Mouse (Mus musculus): ENCODE results near the gene Nlrp4f.

The Nlrp4f gene

GRCm38 (mm10) chr13:65205877-65206276 is at the start of gene Nlrp4f:
TSS of gene Nlrp4f (minus strand) at chr13:65205977.
- DNase-seq (ENCODE audit: low spot score): no peak

GRCm38 (mm10) chr13:65243273-65243672 is 37.5 kb upstream of the Nlrp4f start:
- no peak for DNase-seq (ENCODE audit: low spot score)

GRCm38 (mm10) chr13:65242319-65242787 is 36.6 kb upstream of the Nlrp4f start:
- DNase-seq (ENCODE audit: low spot score): no peak

- no peak for DNase-seq (ENCODE audit: low spot score)
Observed at GRCm38 (mm10) chr13:65241627-65242318, 36.0 kb upstream of the Nlrp4f start.

GRCm38 (mm10) chr13:65241099-65241626 is 35.4 kb upstream of the Nlrp4f start:
- peak; percentile 92 for DNase-seq (ENCODE audit: low spot score)

- DNase-seq (ENCODE audit: low spot score): peak; percentile 97
Observed at GRCm38 (mm10) chr13:65240509-65241098, 34.8 kb upstream of the Nlrp4f start.

- DNase-seq (ENCODE audit: low spot score): no peak
Observed at GRCm38 (mm10) chr13:65237211-65237610, 31.4 kb upstream of the Nlrp4f start.

- DNase-seq (ENCODE audit: low spot score): no peak
Observed at GRCm38 (mm10) chr13:65226657-65227056, 20.9 kb upstream of the Nlrp4f start.

- no peak for DNase-seq (ENCODE audit: low spot score)
Observed at GRCm38 (mm10) chr13:65225945-65226344, 20.2 kb upstream of the Nlrp4f start.

- DNase-seq (ENCODE audit: low spot score): no peak
Observed at GRCm38 (mm10) chr13:65200667-65201066, 5.1 kb downstream of the Nlrp4f start.

GRCm38 (mm10) chr13:65176472-65177091 is 29.2 kb downstream of the Nlrp4f start:
- no peak for DNase-seq (ENCODE audit: low spot score)

GRCm38 (mm10) chr13:65175734-65176471 is 29.9 kb downstream of the Nlrp4f start:
- DNase-seq (ENCODE audit: low spot score): no peak

GRCm38 (mm10) chr13:65174102-65174501 is 31.7 kb downstream of the Nlrp4f start:
- no peak for DNase-seq (ENCODE audit: low spot score)

- no peak for DNase-seq (ENCODE audit: low spot score)
Observed at GRCm38 (mm10) chr13:65149940-65150339, 55.8 kb downstream of the Nlrp4f start, which contains the start of gene Olfr466. TSS of gene Olfr466 (plus strand) at chr13:65150240.

- no peak for DNase-seq (ENCODE audit: low spot score)
Observed at GRCm38 (mm10) chr13:65137789-65138188, 68.0 kb downstream of the Nlrp4f start, which contains the start of gene Olfr465-ps1. TSS of gene Olfr465-ps1 (plus strand) at chr13:65138089.

Measured in lung, postnatal 25 days (tissue).